Mouse (Mus musculus) midbrain, embryonic 14.5 days (tissue): Measurements from ENCODE around the gene Inf2. TPM values are rescaled to one million over a fixed set of nuclear protein-coding genes. Genes with fewer than 3 reads are reported as not detected.

Experiments used
- ATAC-seq: fragments of 200-750 bp; cut with Nextera tagmentation; 2 replicates; pipeline ENCODE4 v1.8.0; 2017; ENCODE audit warnings: moderate number of reproducible peaks, moderate library complexity; ENCODE audit not compliant: low FRiP score, low TSS enrichment
- DNase-seq: peaks from one replicate; pipeline ENCODE4 v3.0.0-alpha.2; 2015
- H3K27ac ChIP-seq: fragments of 300-500 bp; sonication (generic); replicated peaks from 2 replicates; pipeline ENCODE4 v1.5.1; 2014; ENCODE audit warnings: mild to moderate bottlenecking, low read depth, low read length, moderate library complexity
- H3K27me3 ChIP-seq: fragments of 300-500 bp; sonication (generic); 2 replicates; pipeline ENCODE4 v1.6.1; 2014; ENCODE audit warnings: low read length, control low read depth, mixed read lengths; ENCODE audit not compliant: control insufficient read depth, insufficient read depth
- H3K36me3 ChIP-seq: fragments of 300-500 bp; sonication (generic); 2 replicates; pipeline ENCODE4 v1.6.1; 2014; ENCODE audit warnings: low read length, control low read depth; ENCODE audit not compliant: control insufficient read depth, insufficient read depth
- H3K4me1 ChIP-seq: fragments of 300-500 bp; sonication (generic); 2 replicates; pipeline ENCODE4 v1.6.1; 2014; ENCODE audit warnings: mild to moderate bottlenecking, antibody characterized with exemption, low read length, control low read depth; ENCODE audit not compliant: control insufficient read depth, insufficient read depth
- H3K4me2 ChIP-seq: fragments of 300-500 bp; sonication (generic); 2 replicates; pipeline ENCODE4 v1.6.1; 2014; ENCODE audit warnings: mild to moderate bottlenecking, low read length, moderate library complexity
- H3K4me3 ChIP-seq: fragments of 300-500 bp; sonication (generic); replicated peaks from 2 replicates; pipeline ENCODE4 v1.5.1; 2014; ENCODE audit warnings: low read depth, low read length
- H3K9ac ChIP-seq: fragments of 300-500 bp; sonication (generic); replicated peaks from 2 replicates; pipeline ENCODE4 v1.6.1; 2014; ENCODE audit warnings: mild to moderate bottlenecking, low read length, moderate library complexity
- H3K9me3 ChIP-seq: fragments of 300-500 bp; sonication (generic); 2 replicates; pipeline ENCODE4 v1.6.1; 2016; ENCODE audit warnings: low read length, control low read depth, mixed read lengths; ENCODE audit not compliant: control insufficient read depth
- WGBS: fragments of 180-500 bp; shearing (Covaris S2); extraction: QIAGEN DNeasy Blood & Tissue Kit; methylation state at CpG from one replicate; pipeline ENCODE4 v1.1.7; 2014; 5-methylcytosine and 5-hydroxymethylcytosine counted together
- polyA plus RNA-seq: library from polyadenylated mRNA; unstranded; fragments of >200 nt; fragmentation: Nextera tagmentation; extraction: Ambion mirVana; gene quantifications from 2 replicates; pipeline ENCODE4 v1.2.1, GENCODE M21; 2014

Gene Inf2
- polyA plus RNA-seq, 1 experiment from 2014 or later: 1.6 TPM

DNA sequence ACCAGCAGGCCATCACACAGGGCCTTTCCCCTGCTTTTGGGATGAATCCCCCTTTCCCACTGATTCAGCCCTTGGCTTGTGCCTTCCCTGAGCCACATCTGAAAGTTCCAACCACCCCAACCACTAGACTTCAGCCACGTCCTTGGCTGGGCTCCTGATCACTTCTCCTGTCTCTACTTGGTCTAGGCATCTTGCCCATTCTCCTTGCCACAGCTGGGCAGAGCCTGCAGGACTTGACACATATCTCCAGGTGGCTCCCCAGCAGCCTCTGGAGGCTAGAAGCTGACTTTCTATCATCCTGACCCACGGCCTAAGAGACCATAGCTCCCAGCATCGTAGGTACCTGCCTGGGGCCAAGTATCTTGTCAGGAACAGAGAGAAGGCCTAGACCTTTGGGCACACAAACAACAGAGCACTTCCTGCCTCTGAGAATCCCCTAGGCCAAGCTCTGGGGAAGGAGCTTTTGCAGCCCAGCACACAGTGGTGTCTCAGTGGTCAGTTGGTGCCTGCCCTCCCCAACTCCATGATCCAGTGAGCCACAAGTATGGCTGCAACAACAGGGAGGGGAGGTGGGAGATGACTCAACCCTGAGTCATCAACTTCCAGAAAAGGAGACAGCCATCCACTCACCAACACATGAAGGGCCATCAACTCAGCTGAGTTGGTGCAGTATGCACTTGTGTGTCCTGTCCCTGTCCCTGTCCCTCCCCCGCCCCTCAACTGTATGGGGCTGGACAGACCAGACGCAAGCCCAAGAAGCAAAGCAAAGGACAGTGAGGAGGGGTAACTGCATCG, 10.1 kb upstream of the Inf2 start:
- no peak overlapping the region for H3K4me3 ChIP-seq
- H3K9ac ChIP-seq: no peak overlapping the region
- H3K4me1 ChIP-seq: no peaks in the 10 kb centered on the region
- no peak for ATAC-seq
- H3K27ac ChIP-seq: no peak overlapping the region
- DNase-seq: no peak
- H3K27me3 ChIP-seq: no peaks in the 10 kb centered on the region
- 74% methylated on average over 6 of the region's 6 CpGs for WGBS
- no peaks in the 10 kb centered on the region for H3K36me3 ChIP-seq
- H3K4me2 ChIP-seq: no peak overlapping the region
- H3K9me3 ChIP-seq: no peaks in the 10 kb centered on the region

DNA sequence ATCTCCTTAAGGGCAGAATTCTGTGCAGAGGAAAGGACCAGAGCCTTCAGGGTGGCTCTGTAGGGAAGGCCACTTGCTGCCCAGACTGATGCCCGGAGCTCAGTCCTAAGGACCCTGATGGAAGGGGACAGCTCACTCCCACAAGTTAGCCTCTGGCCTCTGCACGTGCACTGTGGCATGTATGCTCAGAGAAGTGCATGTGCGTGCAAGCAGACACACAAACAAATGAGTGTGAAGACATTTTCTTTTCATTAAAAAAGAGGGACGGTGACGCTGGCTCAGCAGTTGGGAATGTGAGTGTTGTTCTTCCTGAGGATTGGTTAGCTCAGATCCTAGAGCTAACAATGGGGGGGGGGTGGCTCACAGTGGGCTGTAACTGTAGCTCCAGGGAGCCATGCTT, 9.2 kb upstream of the Inf2 start:
- H3K27me3 ChIP-seq: no peaks in the 10 kb centered on the region
- WGBS: 47% methylated on average over 5 of the region's 5 CpGs
- ATAC-seq (no peak), DNase-seq (no peak)
- no peak overlapping the region for H3K9ac ChIP-seq
- H3K27ac ChIP-seq: no peak overlapping the region
- no peaks in the 10 kb centered on the region for H3K4me1 ChIP-seq
- no peak overlapping the region for H3K4me3 ChIP-seq
- no peak overlapping the region for H3K4me2 ChIP-seq
- H3K36me3 ChIP-seq: no peaks in the 10 kb centered on the region
- no peaks in the 10 kb centered on the region for H3K9me3 ChIP-seq

DNA sequence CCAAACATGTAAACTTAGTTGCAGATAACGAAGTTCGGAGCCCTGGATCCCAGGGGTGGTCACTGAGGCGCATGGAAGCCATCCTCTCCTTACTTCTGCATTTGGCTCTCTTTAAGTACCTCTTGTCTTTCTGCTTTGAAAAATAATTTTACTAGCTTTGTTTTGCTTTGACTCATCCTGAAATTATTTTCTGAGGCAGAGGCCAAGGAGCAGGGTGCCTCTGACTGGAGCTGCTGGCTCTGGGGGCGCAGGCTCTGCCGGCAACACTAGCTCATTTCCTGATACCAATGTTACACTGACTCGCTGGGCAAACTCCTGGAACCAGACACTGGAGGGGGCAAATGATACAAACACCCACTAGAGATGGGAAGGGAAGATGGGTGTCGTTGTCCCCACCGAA, 8.7 kb upstream of the Inf2 start:
- H3K4me2 ChIP-seq: no peak overlapping the region
- H3K4me3 ChIP-seq: no peak overlapping the region
- H3K9ac ChIP-seq: no peak overlapping the region
- H3K27me3 ChIP-seq: no peaks in the 10 kb centered on the region
- ATAC-seq: no peak
- 87% methylated on average over 8 of the region's 8 CpGs for whole genome bisulfite sequencing
- no peaks in the 10 kb centered on the region for H3K36me3 ChIP-seq
- no peak overlapping the region for H3K27ac ChIP-seq
- H3K9me3 ChIP-seq: no peaks in the 10 kb centered on the region
- DNase-seq: no peak
- no peaks in the 10 kb centered on the region for H3K4me1 ChIP-seq

DNA sequence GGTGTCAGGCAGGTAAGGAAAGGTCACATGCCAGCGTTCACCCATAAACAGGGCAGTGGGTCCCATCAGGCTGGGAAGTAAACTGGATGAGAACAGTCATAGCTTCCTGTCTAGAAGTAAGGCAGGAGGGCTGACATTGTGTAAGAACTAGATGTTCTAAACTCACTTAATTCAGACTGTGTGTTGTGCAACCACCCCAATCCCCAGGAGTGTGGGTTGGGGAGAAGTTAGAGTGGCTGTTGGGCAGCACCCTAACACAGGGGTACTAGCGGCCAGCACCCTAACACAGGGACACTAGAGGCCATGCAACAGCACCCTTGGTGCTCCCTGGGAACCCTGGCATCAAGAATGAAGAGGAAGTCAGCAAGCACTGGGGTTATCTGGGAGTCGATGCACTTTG, 7.5 kb upstream of the Inf2 start:
- H3K9ac ChIP-seq: no peak overlapping the region
- H3K9me3 ChIP-seq: no peaks in the 10 kb centered on the region
- H3K4me3 ChIP-seq: no peak overlapping the region
- WGBS: 96% methylated on average over 3 of the region's 3 CpGs
- H3K27me3 ChIP-seq: no peaks in the 10 kb centered on the region
- ATAC-seq (no peak), DNase-seq (no peak)
- no peaks in the 10 kb centered on the region for H3K4me1 ChIP-seq
- H3K4me2 ChIP-seq: no peak overlapping the region
- no peak overlapping the region for H3K27ac ChIP-seq
- no peaks in the 10 kb centered on the region for H3K36me3 ChIP-seq

DNA sequence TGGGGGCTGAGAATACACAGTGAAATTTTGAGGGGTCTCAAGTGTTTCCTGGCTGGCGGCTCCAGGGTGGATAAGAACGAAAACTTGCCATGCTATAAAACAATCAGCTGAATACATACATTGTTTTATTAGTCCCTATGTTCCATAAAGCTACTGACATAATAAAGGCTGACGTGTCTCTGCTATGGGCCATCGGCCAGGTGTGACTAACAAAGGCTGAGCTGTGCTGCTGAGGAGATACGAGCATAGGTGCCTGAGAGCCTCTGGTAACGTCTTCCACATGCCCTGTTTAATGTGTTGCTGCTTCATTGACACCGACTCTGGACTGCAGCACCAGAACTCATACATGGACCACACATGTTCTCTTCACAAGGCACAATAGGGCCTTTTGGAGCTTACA, 3.6 kb upstream of the Inf2 start:
- no peak for ATAC-seq
- Histone ChIP-seq H3K27ac (no peak overlapping the region), H3K9ac (no peak overlapping the region), H3K36me3 (no peaks in the 10 kb centered on the region), H3K9me3 (no peaks in the 10 kb centered on the region), H3K4me3 (no peak overlapping the region), H3K4me2 (no peak overlapping the region), H3K4me1 (peaks cover 10% of the 10 kb centered on the region; the same call in 1 of the 2 replicates), H3K27me3 (peaks cover 31% of the 10 kb centered on the region)
- DNase-seq: no peak
- WGBS: 72% methylated on average over 7 of the region's 7 CpGs

DNA sequence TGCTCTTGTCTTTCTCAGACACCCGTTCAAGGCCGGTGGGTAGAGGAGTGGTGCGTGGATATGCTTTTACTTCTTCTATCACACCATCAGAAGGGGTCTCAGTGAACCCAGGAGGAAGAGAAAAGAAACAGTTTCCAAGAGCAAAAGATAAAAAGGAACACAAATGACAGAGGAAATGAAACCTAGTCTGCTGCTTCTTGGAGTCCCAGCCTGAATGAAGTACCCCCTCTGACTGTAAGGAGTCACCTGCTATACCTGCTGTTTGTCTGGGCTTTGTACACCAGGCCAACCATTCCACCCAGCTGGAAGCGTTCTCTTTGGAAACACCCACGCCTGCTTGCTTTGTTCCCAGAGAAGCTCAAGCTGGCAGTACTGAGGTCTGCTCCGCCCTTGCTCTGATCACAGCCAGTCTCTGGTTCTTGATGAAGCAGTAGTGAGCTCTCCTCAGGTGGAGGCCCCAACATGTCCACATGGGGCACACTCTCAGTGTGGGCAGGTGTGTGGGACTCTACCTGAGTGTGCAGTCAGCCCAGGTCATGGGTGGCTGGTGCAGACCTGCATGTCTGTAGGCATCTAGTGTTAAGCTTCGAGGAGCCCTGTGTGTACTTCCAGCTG, 2.6 kb upstream of the Inf2 start:
- Histone ChIP-seq H3K4me2 (no peak overlapping the region), H3K4me3 (no peak overlapping the region), H3K9ac (no peak overlapping the region), H3K27me3 (peaks cover 39% of the 10 kb centered on the region), H3K9me3 (no peaks in the 10 kb centered on the region), H3K36me3 (no peaks in the 10 kb centered on the region), H3K27ac (no peak overlapping the region), H3K4me1 (peaks cover 10% of the 10 kb centered on the region; the same call in 1 of the 2 replicates)
- 67% methylated on average over 7 of the region's 7 CpGs for WGBS
- DNase-seq (no peak), ATAC-seq (no peak)

DNA sequence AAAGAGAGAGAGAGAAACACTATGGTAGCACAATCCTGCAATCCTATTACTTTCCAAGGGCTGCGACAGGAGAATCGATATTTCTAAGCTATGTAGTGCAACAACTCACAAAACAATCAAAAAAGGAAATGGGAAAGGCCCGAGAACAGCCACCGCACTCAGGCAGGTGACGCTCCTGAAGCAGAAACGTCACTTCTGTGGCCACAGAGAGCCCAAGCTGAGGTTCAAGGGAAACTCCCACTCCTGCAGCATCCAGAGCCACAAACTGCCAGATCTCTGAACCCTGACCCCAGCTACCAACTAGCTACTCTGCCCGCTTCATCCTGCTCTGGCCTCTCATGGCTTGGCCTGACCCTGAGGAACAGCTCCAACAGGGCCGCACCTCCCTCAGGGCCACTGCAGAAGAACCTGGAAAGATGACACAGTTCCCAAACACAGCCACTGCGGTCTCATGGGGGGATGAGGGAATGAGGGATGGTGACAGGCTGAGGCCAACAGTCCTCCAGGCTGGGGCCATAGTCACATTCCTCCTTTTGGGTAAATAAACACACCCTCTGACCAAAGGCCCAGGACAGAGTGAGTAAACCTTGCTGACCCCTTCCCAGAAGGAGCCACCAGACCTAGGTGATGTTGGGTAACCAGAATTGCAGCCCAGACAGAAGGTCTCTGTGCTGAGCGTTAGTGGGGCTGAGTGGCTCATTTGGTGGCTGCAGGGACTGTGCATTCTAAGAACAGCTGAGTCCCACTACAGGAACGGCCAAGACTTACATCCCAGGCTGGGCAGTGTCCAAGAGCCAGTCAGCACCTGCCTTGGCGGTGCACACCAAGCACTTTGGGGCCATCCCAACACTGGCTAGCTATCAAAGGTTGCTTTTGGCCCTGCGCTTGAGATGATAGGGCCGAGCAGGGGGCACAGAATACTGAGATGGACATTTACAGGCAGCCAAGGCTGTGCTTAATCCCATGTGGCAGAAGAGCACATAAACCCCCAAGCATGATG, 1.2 kb upstream of the Inf2 start:
- Histone ChIP-seq H3K27me3 (peaks cover 39% of the 10 kb centered on the region), H3K4me2 (no peak overlapping the region), H3K9ac (no peak overlapping the region), H3K4me3 (no peak overlapping the region), H3K4me1 (peaks cover 10% of the 10 kb centered on the region; the same call in 1 of the 2 replicates), H3K27ac (no peak overlapping the region), H3K36me3 (no peaks in the 10 kb centered on the region), H3K9me3 (no peaks in the 10 kb centered on the region)
- ATAC-seq: no peak
- WGBS: 85% methylated on average over 14 of the region's 14 CpGs
- DNase-seq: no peak

DNA sequence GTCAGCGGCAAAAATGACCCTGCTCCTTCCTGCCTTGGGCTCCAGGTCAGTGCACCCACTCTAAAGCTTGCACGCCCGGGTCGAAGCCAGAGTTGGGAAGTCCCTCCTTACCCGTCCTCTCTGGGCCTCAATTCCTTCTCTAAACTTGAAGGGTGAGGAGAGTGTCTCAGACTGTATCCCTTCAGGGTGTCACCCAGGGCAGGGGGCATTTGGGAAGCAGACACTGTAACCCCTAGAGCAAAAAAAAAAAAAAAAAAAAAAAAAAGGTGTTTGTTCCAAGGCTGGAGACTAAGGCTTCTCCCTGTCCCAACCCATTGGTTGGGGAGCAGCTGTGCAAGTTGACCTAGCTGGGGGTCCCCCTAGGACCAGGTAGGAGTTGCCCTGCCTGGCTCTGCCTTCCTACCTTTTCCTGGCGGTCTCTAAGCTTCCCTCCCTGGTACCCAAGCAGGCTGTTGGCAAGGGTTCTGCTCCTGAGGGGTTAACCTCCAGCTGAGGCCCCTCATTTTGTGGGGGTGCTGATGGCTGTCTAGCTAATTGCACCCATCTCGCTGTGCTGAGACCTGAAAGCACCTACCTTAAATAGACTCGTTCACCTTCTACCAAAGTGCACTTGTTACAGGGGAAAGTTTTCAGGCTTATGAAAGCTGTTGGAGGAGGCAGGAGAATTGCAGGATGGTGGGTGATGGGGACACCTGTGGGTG, 1.1 kb downstream of the Inf2 start:
- peaks cover 12% of the 10 kb centered on the region; the same call in 1 of the 2 replicates for H3K4me1 ChIP-seq
- 71% methylated on average over 8 of the region's 8 CpGs for WGBS
- H3K4me3 ChIP-seq: no peak overlapping the region
- H3K9ac ChIP-seq: no peak overlapping the region
- peak overlapping the region; percentile 89 for H3K4me2 ChIP-seq
- H3K9me3 ChIP-seq: no peaks in the 10 kb centered on the region
- DNase-seq (no peak), ATAC-seq (no peak)
- H3K36me3 ChIP-seq: no peaks in the 10 kb centered on the region
- peaks cover 39% of the 10 kb centered on the region for H3K27me3 ChIP-seq
- H3K27ac ChIP-seq: no peak overlapping the region
